Mouse (Mus musculus): ENCODE data around the gene Taf3. TPM values are rescaled to one million over a fixed set of nuclear protein-coding genes. Genes with fewer than 3 reads are reported as not detected.
A peak's percentile ranks its signal among the peaks of the same experiment; 100 is the strongest.

Gene Taf3
- total and polyA plus RNA-seq, 2 experiments, result 1.1 to 2.6 TPM

- Histone ChIP-seq H3K9ac (ENCODE audit: low read depth, low read length) (peak within 1 kb of the TSS; percentile 97), H3K4me3 (ENCODE audit: insufficient read depth, low read depth, low read length) (peak within 1 kb of the TSS; percentile 94), H3K4me1 (ENCODE audit: control insufficient read depth, insufficient read depth, low read length) (peaks cover 27% of the 10 kb centered on the region), H3K27ac (replicated peaks; ENCODE audit: insufficient read depth, low read depth, low read length) (peak within 1 kb of the TSS; percentile 98), H3K36me3 (ENCODE audit: control insufficient read depth, insufficient read depth, low read length) (no peaks in the 10 kb centered on the region), H3K27me3 (ENCODE audit: control insufficient read depth, insufficient read depth, low read length) (no peaks in the 10 kb centered on the region), H3K79me2 (ENCODE audit: control insufficient read depth, insufficient read depth, low read length) (peaks cover 53% of the 10 kb centered on the region)
- DNase-seq (ENCODE audit: extremely low read depth, low read depth, low spot score), result peak; percentile 89
- WGBS, result under 1% methylated on average over 61 of the region's 61 CpGs
- TF ChIP-seq CTCF (IDR thresholded peaks at IDR 0.05; ENCODE audit: low read depth, low read length), result peak; percentile 46
- peak; percentile 82 for TF ChIP-seq POLR2A (IDR thresholded peaks at IDR 0.05; ENCODE audit: extremely low read depth, insufficient read depth, low read length)
These were observed 32.1 kb upstream of the Taf3 start, which contains the start of the genes Atp5c1 and Kin for GRCm38 (mm10) chr2:10080310-10081010. TSS of gene Atp5c1 (minus strand) at chr2:10080510. TSS of gene Kin (plus strand) at chr2:10080593.

GRCm38 (mm10) chr2:10079745-10080309, 31.4 kb upstream of the Taf3 start:
- Histone ChIP-seq H3K27me3 (ENCODE audit: control insufficient read depth, insufficient read depth, low read length) (no peaks in the 10 kb centered on the region), H3K79me2 (ENCODE audit: control insufficient read depth, insufficient read depth, low read length) (peaks cover 58% of the 10 kb centered on the region), H3K27ac (replicated peaks; ENCODE audit: insufficient read depth, low read depth, low read length) (peak overlapping the region; percentile 98), H3K4me3 (ENCODE audit: insufficient read depth, low read depth, low read length) (peak overlapping the region; percentile 94), H3K9ac (ENCODE audit: low read depth, low read length) (peak overlapping the region; percentile 97), H3K36me3 (ENCODE audit: control insufficient read depth, insufficient read depth, low read length) (no peaks in the 10 kb centered on the region), H3K4me1 (ENCODE audit: control insufficient read depth, insufficient read depth, low read length) (peaks cover 29% of the 10 kb centered on the region)
- peak; percentile 63 for DNase-seq (ENCODE audit: extremely low read depth, low read depth, low spot score)
- no peak for TF ChIP-seq POLR2A (IDR thresholded peaks at IDR 0.05; ENCODE audit: extremely low read depth, insufficient read depth, low read length)
- TF ChIP-seq CTCF (IDR thresholded peaks at IDR 0.05; ENCODE audit: low read depth, low read length), result no peak
- under 1% methylated on average over 28 of the region's 28 CpGs for WGBS

- H3K4me3 ChIP-seq (ENCODE audit: insufficient read depth, low read depth, low read length), result no peak overlapping the region
- peaks cover 55% of the 10 kb centered on the region for H3K79me2 ChIP-seq (ENCODE audit: control insufficient read depth, insufficient read depth, low read length)
- no peaks in the 10 kb centered on the region; the same call in 1 of the 2 replicates for H3K36me3 ChIP-seq (ENCODE audit: control insufficient read depth, insufficient read depth, low read length)
- no peak overlapping the region for H3K9ac ChIP-seq (ENCODE audit: low read depth, low read length)
- H3K27ac ChIP-seq (replicated peaks; ENCODE audit: insufficient read depth, low read depth, low read length), result no peak overlapping the region
- DNase-seq (ENCODE audit: extremely low read depth, low read depth, low spot score), result no peak
- H3K27me3 ChIP-seq (ENCODE audit: control insufficient read depth, insufficient read depth, low read length), result no peaks in the 10 kb centered on the region
- 70% methylated on average over 8 of the region's 8 CpGs for WGBS
- H3K4me1 ChIP-seq (ENCODE audit: control insufficient read depth, insufficient read depth, low read length), result peaks cover 28% of the 10 kb centered on the region
- no peak for TF ChIP-seq POLR2A (IDR thresholded peaks at IDR 0.05; ENCODE audit: extremely low read depth, insufficient read depth, low read length)
- TF ChIP-seq CTCF (IDR thresholded peaks at IDR 0.05; ENCODE audit: low read depth, low read length), result no peak
These were observed 28.3 kb upstream of the Taf3 start for GRCm38 (mm10) chr2:10076675-10077074.

- Histone ChIP-seq H3K4me3 (ENCODE audit: insufficient read depth, low read depth, low read length) (no peak overlapping the region), H3K79me2 (ENCODE audit: control insufficient read depth, insufficient read depth, low read length) (peaks cover 47% of the 10 kb centered on the region), H3K27ac (replicated peaks; ENCODE audit: insufficient read depth, low read depth, low read length) (no peak overlapping the region), H3K36me3 (ENCODE audit: control insufficient read depth, insufficient read depth, low read length) (no peaks in the 10 kb centered on the region; the same call in 1 of the 2 replicates), H3K9ac (ENCODE audit: low read depth, low read length) (no peak overlapping the region), H3K4me1 (ENCODE audit: control insufficient read depth, insufficient read depth, low read length) (peaks cover 23% of the 10 kb centered on the region), H3K27me3 (ENCODE audit: control insufficient read depth, insufficient read depth, low read length) (no peaks in the 10 kb centered on the region)
- 52% methylated on average over 7 of the region's 7 CpGs for WGBS
- no peak for DNase-seq (ENCODE audit: extremely low read depth, low read depth, low spot score)
- TF ChIP-seq CTCF (IDR thresholded peaks at IDR 0.05; ENCODE audit: low read depth, low read length) (no peak), POLR2A (IDR thresholded peaks at IDR 0.05; ENCODE audit: extremely low read depth, insufficient read depth, low read length) (no peak)
These were observed 26.1 kb upstream of the Taf3 start for GRCm38 (mm10) chr2:10074470-10074869.

GRCm38 (mm10) chr2:10071751-10072150, 23.4 kb upstream of the Taf3 start:
- H3K9ac ChIP-seq (ENCODE audit: low read depth, low read length), result no peak overlapping the region
- peaks cover 35% of the 10 kb centered on the region for H3K79me2 ChIP-seq (ENCODE audit: control insufficient read depth, insufficient read depth, low read length)
- no peak for DNase-seq (ENCODE audit: extremely low read depth, low read depth, low spot score)
- peaks cover 15% of the 10 kb centered on the region for H3K36me3 ChIP-seq (ENCODE audit: control insufficient read depth, insufficient read depth, low read length)
- TF ChIP-seq CTCF (IDR thresholded peaks at IDR 0.05; ENCODE audit: low read depth, low read length), result no peak
- no peak for TF ChIP-seq POLR2A (IDR thresholded peaks at IDR 0.05; ENCODE audit: extremely low read depth, insufficient read depth, low read length)
- WGBS, result 88% methylated on average over 7 of the region's 7 CpGs
- H3K27me3 ChIP-seq (ENCODE audit: control insufficient read depth, insufficient read depth, low read length), result no peaks in the 10 kb centered on the region
- no peak overlapping the region for H3K27ac ChIP-seq (replicated peaks; ENCODE audit: insufficient read depth, low read depth, low read length)
- H3K4me1 ChIP-seq (ENCODE audit: control insufficient read depth, insufficient read depth, low read length), result peaks cover 8% of the 10 kb centered on the region
- no peak overlapping the region for H3K4me3 ChIP-seq (ENCODE audit: insufficient read depth, low read depth, low read length)

GRCm38 (mm10) chr2:10058836-10059235, 10.4 kb upstream of the Taf3 start:
- no peak overlapping the region for H3K27ac ChIP-seq (replicated peaks; ENCODE audit: insufficient read depth, low read depth, low read length)
- no peak for TF ChIP-seq POLR2A (IDR thresholded peaks at IDR 0.05; ENCODE audit: extremely low read depth, insufficient read depth, low read length)
- no peak for TF ChIP-seq CTCF (IDR thresholded peaks at IDR 0.05; ENCODE audit: low read depth, low read length)
- no peak overlapping the region for H3K4me3 ChIP-seq (ENCODE audit: insufficient read depth, low read depth, low read length)
- no peak overlapping the region for H3K9ac ChIP-seq (ENCODE audit: low read depth, low read length)
- H3K36me3 ChIP-seq (ENCODE audit: control insufficient read depth, insufficient read depth, low read length), result peaks cover 75% of the 10 kb centered on the region
- H3K4me1 ChIP-seq (ENCODE audit: control insufficient read depth, insufficient read depth, low read length), result no peaks in the 10 kb centered on the region
- H3K79me2 ChIP-seq (ENCODE audit: control insufficient read depth, insufficient read depth, low read length), result no peaks in the 10 kb centered on the region
- H3K27me3 ChIP-seq (ENCODE audit: control insufficient read depth, insufficient read depth, low read length), result no peaks in the 10 kb centered on the region
- no peak for DNase-seq (ENCODE audit: extremely low read depth, low read depth, low spot score)
- WGBS, result 69% methylated on average over 5 of the region's 5 CpGs

All from liver, adult 2 months (tissue).